Mouse (Mus musculus) embryonic facial prominence, embryonic 14.5 days (tissue): ENCODE measurements around the gene Pde7b. TPM values are rescaled to one million over a fixed set of nuclear protein-coding genes. Genes with fewer than 3 reads are reported as not detected.

Experiments
- ATAC-seq: fragments of 200-750 bp; cut with Nextera tagmentation; 2 replicates; pipeline ENCODE4 v1.8.0; 2017; ENCODE audit warnings: low read depth, moderate number of reproducible peaks, moderate TSS enrichment
- DNase-seq: peaks from one replicate; pipeline ENCODE4 v3.0.0-alpha.2; 2015; ENCODE audit warnings: low spot score
- H3K27ac ChIP-seq: fragments of 300-500 bp; sonication (generic); replicated peaks from 2 replicates; pipeline ENCODE4 v1.5.1; 2014; ENCODE audit warnings: low read depth, mild to moderate bottlenecking, low read length, moderate library complexity
- H3K27me3 ChIP-seq: fragments of 300-500 bp; sonication (generic); replicated peaks from 2 replicates; pipeline ENCODE4 v1.6.1; 2014; ENCODE audit warnings: low read length; ENCODE audit not compliant: control insufficient read depth, insufficient read depth
- H3K36me3 ChIP-seq: fragments of 300-500 bp; sonication (generic); 2 replicates; pipeline ENCODE4 v1.6.1; 2014; ENCODE audit warnings: low read length, mixed read lengths; ENCODE audit not compliant: control insufficient read depth, insufficient read depth
- H3K4me1 ChIP-seq: fragments of 300-500 bp; sonication (generic); 2 replicates; pipeline ENCODE4 v1.6.1; 2014; ENCODE audit warnings: antibody characterized with exemption, low read length; ENCODE audit not compliant: control insufficient read depth, insufficient read depth
- H3K4me2 ChIP-seq: fragments of 300-500 bp; sonication (generic); 2 replicates; pipeline ENCODE4 v1.6.1; 2014; ENCODE audit warnings: low read depth, mild to moderate bottlenecking, low read length, moderate library complexity, mixed read lengths
- H3K4me3 ChIP-seq: fragments of 300-500 bp; sonication (generic); 2 replicates; pipeline ENCODE4 v1.5.1; 2014; ENCODE audit warnings: low read depth, mild to moderate bottlenecking, low read length
- H3K9ac ChIP-seq: fragments of 300-500 bp; sonication (generic); 2 replicates; pipeline ENCODE4 v1.6.1; 2014; ENCODE audit warnings: low read depth, mild to moderate bottlenecking, low read length, moderate library complexity, mixed read lengths
- H3K9me3 ChIP-seq: fragments of 300-500 bp; sonication (generic); 2 replicates; pipeline ENCODE4 v1.6.1; 2016; ENCODE audit warnings: low read length; ENCODE audit not compliant: control insufficient read depth
- WGBS: fragments of 180-500 bp; shearing (Covaris S2); extraction: QIAGEN DNeasy Blood & Tissue Kit; methylation state at CpG from one replicate; pipeline ENCODE4 v1.1.7; 2014; 5-methylcytosine and 5-hydroxymethylcytosine counted together
- polyA plus RNA-seq: library from polyadenylated mRNA; unstranded; fragments of >200 nt; fragmentation: Nextera tagmentation; extraction: Ambion mirVana; gene quantifications from 2 replicates; pipeline ENCODE4 v1.2.1, GENCODE M21; 2014

Gene Pde7b
- polyA plus RNA-seq, 1 experiment from 2014 or later = 8.8 TPM

DNA sequence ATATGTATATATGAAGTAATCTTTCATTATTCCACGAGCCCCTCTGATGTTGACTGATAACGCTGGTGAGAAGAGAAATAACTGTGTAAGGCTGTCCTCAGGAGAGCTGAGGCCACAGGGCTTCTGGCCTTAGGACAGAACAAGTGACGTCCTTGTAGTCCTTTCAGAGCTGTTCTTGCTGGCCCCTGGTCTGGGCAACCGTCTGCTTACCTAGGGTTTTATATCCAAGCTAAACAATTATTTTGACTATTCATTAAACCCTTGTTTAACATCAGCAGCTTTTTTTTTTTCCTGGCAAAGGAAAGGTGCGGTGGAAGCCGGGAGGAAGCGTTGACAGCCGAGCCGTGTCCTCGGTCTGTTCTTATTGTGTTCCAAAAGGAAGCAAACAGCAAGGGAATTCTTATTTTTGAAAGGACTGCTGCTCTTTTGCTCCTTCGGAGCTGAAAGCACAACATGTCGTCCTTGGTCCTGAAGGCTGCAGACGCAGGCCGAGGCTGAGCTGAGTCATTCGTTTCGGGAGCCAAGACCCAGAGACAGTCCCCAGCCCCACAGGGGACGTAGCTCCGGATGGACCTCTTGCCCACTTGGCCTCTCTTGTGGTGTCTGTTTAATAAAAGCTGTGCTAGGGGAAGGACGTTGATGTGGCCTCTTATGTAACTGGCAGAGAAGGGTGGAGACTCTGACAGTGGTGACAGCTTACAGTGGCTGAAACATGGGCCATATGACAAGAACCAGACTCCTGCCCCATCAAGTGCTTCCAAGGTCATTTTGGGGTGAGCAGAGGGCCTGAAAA is 238.2 kb downstream of the Pde7b start:
- no peak for DNase-seq
- Histone ChIP-seq H3K27ac (no peak overlapping the region), H3K4me1 (no peaks in the 10 kb centered on the region; the same call in none of the 2 replicates), H3K4me3 (no peak overlapping the region), H3K9ac (no peak overlapping the region), H3K9me3 (no peaks in the 10 kb centered on the region), H3K27me3 (no peaks in the 10 kb centered on the region), H3K4me2 (no peak overlapping the region), H3K36me3 (no peaks in the 10 kb centered on the region)
- no peak for ATAC-seq
- 67% methylated on average over 19 of the region's 19 CpGs for WGBS

DNA sequence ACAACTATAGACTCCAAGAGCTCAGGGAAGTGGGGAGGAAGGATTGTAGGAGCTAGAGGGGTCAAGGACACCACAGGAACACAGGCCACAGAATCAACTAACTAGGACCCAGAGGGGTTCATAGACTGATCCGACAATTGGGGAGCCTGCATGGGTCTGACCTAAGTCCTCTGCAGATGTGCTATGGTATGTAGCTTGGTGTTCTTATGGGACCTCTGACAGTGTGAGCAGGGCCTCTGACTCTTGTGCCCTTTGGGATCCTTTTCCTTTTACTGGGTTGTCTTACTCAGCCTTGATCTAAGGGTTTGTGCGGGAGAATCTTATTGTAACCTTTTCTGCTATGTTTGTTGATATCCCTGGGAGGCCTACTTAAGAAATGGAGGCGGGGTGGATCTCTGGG is 239.1 kb downstream of the Pde7b start:
- H3K27ac ChIP-seq = no peak overlapping the region
- H3K27me3 ChIP-seq = no peaks in the 10 kb centered on the region
- H3K36me3 ChIP-seq = no peaks in the 10 kb centered on the region
- no peaks in the 10 kb centered on the region; the same call in none of the 2 replicates for H3K4me1 ChIP-seq
- no peak overlapping the region for H3K4me2 ChIP-seq
- 72% methylated on average over 3 of the region's 3 CpGs for WGBS
- H3K9ac ChIP-seq = no peak overlapping the region
- no peak overlapping the region for H3K4me3 ChIP-seq
- DNase-seq (no peak), ATAC-seq (no peak)
- H3K9me3 ChIP-seq = no peaks in the 10 kb centered on the region

DNA sequence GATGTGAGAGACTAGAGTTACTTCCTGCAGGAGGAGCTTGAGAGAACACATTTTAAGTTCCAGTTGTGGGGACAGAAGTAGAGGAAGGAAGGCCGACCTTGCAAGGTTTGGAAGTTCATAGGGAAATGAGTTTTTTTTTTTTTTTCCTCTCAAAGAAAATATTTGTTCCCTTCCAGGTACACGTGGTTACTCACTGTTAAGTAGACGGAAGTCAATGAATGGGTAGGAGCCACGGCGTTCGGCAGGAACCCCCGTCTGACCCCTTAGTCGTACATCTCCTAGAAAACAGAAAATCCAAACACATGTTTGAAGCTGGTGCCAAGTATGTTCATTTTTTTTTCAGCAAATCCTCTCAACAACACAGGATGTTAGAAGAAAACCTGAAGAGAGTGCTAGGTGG is 245.4 kb downstream of the Pde7b start:
- Histone ChIP-seq H3K9me3 (no peaks in the 10 kb centered on the region), H3K4me1 (no peaks in the 10 kb centered on the region; the same call in 1 of the 2 replicates), H3K9ac (no peak overlapping the region), H3K27ac (no peak overlapping the region), H3K36me3 (no peaks in the 10 kb centered on the region), H3K4me2 (no peak overlapping the region), H3K27me3 (no peaks in the 10 kb centered on the region), H3K4me3 (no peak overlapping the region)
- no peak for DNase-seq
- 62% methylated on average over 8 of the region's 8 CpGs for WGBS
- ATAC-seq = no peak

GRCm38 (mm10) chr10:20478456-20478855 is 246.4 kb downstream of the Pde7b start:
- no peak for ATAC-seq
- no peak for DNase-seq
- WGBS = 72% methylated on average over 8 of the region's 8 CpGs

GRCm38 (mm10) chr10:20474831-20475230 is 250.0 kb downstream of the Pde7b start:
- DNase-seq (peak; percentile 71), ATAC-seq (peak; percentile 81)
- 49% methylated on average over 7 of the region's 7 CpGs for WGBS
- H3K27me3 ChIP-seq = no peaks in the 10 kb centered on the region
- H3K36me3 ChIP-seq = no peaks in the 10 kb centered on the region
- H3K4me3 ChIP-seq = no peak overlapping the region
- no peaks in the 10 kb centered on the region for H3K9me3 ChIP-seq
- no peak overlapping the region for H3K4me2 ChIP-seq
- no peak overlapping the region for H3K9ac ChIP-seq
- no peak overlapping the region for H3K27ac ChIP-seq
- H3K4me1 ChIP-seq = peaks cover 3% of the 10 kb centered on the region; the same call in 1 of the 2 replicates

More at GRCm38 (mm10) chr10:20478456-20478855, 246.4 kb downstream of the Pde7b start:
- Histone ChIP-seq H3K36me3 (no peaks in the 10 kb centered on the region), H3K4me1 (no peaks in the 10 kb centered on the region; the same call in 1 of the 2 replicates), H3K27me3 (no peaks in the 10 kb centered on the region), H3K9ac (no peak overlapping the region), H3K4me3 (no peak overlapping the region), H3K4me2 (no peak overlapping the region), H3K9me3 (no peaks in the 10 kb centered on the region), H3K27ac (no peak overlapping the region)

DNA sequence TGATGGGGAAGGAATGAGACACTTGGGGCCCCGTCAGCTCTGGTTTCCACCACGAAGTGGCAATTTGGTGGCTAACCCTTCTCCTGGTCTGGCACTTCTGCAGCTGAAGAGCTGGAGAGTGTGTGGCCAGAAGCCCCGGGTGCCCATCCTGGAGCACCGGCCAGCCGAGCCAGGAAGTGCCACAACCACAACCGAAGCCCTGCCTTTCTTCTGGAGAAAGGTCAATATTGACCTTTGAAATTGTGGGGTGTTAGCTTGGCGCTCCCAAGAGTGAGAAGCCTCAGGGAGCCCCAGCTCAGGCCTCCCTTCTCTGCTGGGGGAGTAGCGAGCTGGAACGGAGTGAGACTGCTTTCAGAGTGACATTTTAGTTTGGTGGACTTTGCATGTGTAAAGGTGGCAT is 250.8 kb downstream of the Pde7b start:
- Histone ChIP-seq H3K27me3 (no peaks in the 10 kb centered on the region), H3K4me1 (peaks cover 3% of the 10 kb centered on the region; the same call in 1 of the 2 replicates), H3K36me3 (no peaks in the 10 kb centered on the region), H3K9me3 (no peaks in the 10 kb centered on the region), H3K27ac (no peak overlapping the region), H3K4me3 (no peak overlapping the region), H3K9ac (no peak overlapping the region), H3K4me2 (no peak overlapping the region)
- DNase-seq = no peak
- no peak for ATAC-seq
- WGBS = 74% methylated on average over 9 of the region's 9 CpGs

GRCm38 (mm10) chr10:20473505-20473904 is 251.4 kb downstream of the Pde7b start:
- no peak for DNase-seq
- no peak overlapping the region for H3K4me2 ChIP-seq
- WGBS = 88% methylated on average over 5 of the region's 5 CpGs

GRCm38 (mm10) chr10:20472007-20472406 is 252.9 kb downstream of the Pde7b start:
- no peak for ATAC-seq
- no peak overlapping the region for H3K27ac ChIP-seq
- no peaks in the 10 kb centered on the region for H3K36me3 ChIP-seq
- H3K4me2 ChIP-seq = no peak overlapping the region
- no peaks in the 10 kb centered on the region for H3K27me3 ChIP-seq
- WGBS = 72% methylated on average over 8 of the region's 8 CpGs
- H3K4me1 ChIP-seq = peaks cover 3% of the 10 kb centered on the region; the same call in 1 of the 2 replicates
- H3K9ac ChIP-seq = no peak overlapping the region
- no peak overlapping the region for H3K4me3 ChIP-seq
- DNase-seq = no peak
- no peaks in the 10 kb centered on the region for H3K9me3 ChIP-seq

More at GRCm38 (mm10) chr10:20473505-20473904, 251.4 kb downstream of the Pde7b start:
- no peak overlapping the region for H3K4me3 ChIP-seq
- H3K4me1 ChIP-seq = peaks cover 3% of the 10 kb centered on the region; the same call in 1 of the 2 replicates
- no peak overlapping the region for H3K9ac ChIP-seq
- no peaks in the 10 kb centered on the region for H3K36me3 ChIP-seq
- no peaks in the 10 kb centered on the region for H3K27me3 ChIP-seq
- no peak overlapping the region for H3K27ac ChIP-seq
- ATAC-seq = no peak
- no peaks in the 10 kb centered on the region for H3K9me3 ChIP-seq

GRCm38 (mm10) chr10:20464631-20465030 is 260.2 kb downstream of the Pde7b start:
- no peaks in the 10 kb centered on the region for H3K27me3 ChIP-seq
- no peak overlapping the region for H3K9ac ChIP-seq
- 0 out of 2 replicates have a peak, but pooled peaks cover 2% of the 10 kb centered on the region for H3K4me1 ChIP-seq
- no peak for ATAC-seq
- no peak overlapping the region for H3K4me3 ChIP-seq
- DNase-seq = no peak
- no peaks in the 10 kb centered on the region for H3K9me3 ChIP-seq
- 76% methylated on average over 3 of the region's 3 CpGs for WGBS
- H3K4me2 ChIP-seq = no peak overlapping the region
- no peak overlapping the region for H3K27ac ChIP-seq
- no peaks in the 10 kb centered on the region for H3K36me3 ChIP-seq
